ENCODE assay signal across 11 mouse cellular contexts in genomic region chr10:86139061-86139681, GRCm38 (mm10).
DNase-seq lines count a peak whose midpoint lies in the region; ATAC-seq lines count a peak whose summit lies in the region.
"Had no signal": no experiment of that assay in that cellular context is flagged by ENCODE, and none has a peak within 500 bp of the region (broad histone marks: within the 10 kb centered on the region; RNA-seq: fewer than 3 reads in every experiment).

No protein-coding gene starts in this region.

- H3K36me3 ChIP-seq in lung, embryonic 16.5 days (ENCODE audit: control insufficient read depth, insufficient read depth, low read length), result no peaks in the 10 kb centered on the region
- H3K36me3 ChIP-seq: forebrain, embryonic 12.5 days; hindbrain, embryonic 13.5 days had no signal

- H3K4me3 ChIP-seq in brown adipose tissue, adult 24 weeks (ENCODE audit: insufficient read depth, low read depth, low read length), result no peak overlapping the region
- H3K4me3 ChIP-seq in lung, embryonic 16.5 days (ENCODE audit: low read length), result no peak overlapping the region
- H3K4me3 ChIP-seq: forebrain, embryonic 12.5 days; hindbrain, embryonic 13.5 days had no signal

- peak overlapping the region; percentile 90 for H3K27ac ChIP-seq in brown adipose tissue, adult 24 weeks (replicated peaks; ENCODE audit: low read depth, low read length)
- peak overlapping the region; percentile 7; the same call in 1 of the 2 replicates for H3K27ac ChIP-seq in lung, embryonic 16.5 days (ENCODE audit: low read length)
- H3K27ac ChIP-seq: forebrain, embryonic 12.5 days; hindbrain, embryonic 13.5 days had no signal

- peak; percentile 61 for ATAC-seq in lung, embryonic 16.5 days (ENCODE audit: low read depth)

- no peak overlapping the region for H3K9ac ChIP-seq in lung, embryonic 16.5 days (ENCODE audit: low read length)
- H3K9ac ChIP-seq: forebrain, embryonic 12.5 days; hindbrain, embryonic 13.5 days had no signal

- H3K9me3 ChIP-seq in lung, embryonic 16.5 days (ENCODE audit: control insufficient read depth, low read length), result no peaks in the 10 kb centered on the region
- H3K9me3 ChIP-seq: forebrain, embryonic 12.5 days; hindbrain, embryonic 13.5 days had no signal

- H3K4me1 ChIP-seq in brown adipose tissue, adult 24 weeks (ENCODE audit: control insufficient read depth, insufficient read depth, insufficient read length, low read length), result peaks cover 6% of the 10 kb centered on the region; the same call in 1 of the 2 replicates
- H3K4me1 ChIP-seq in lung, embryonic 16.5 days (replicated peaks; ENCODE audit: control insufficient read depth, insufficient read depth, low read length), result peaks cover 21% of the 10 kb centered on the region
- H3K4me1 ChIP-seq: forebrain, embryonic 12.5 days; hindbrain, embryonic 13.5 days had no signal

- peak; percentile 60 for DNase-seq in adrenal gland, adult 2 months
- DNase-seq in adrenal gland, postnatal 25 days, result no peak
- DNase-seq in heart, postnatal 36 days, result peak; percentile 37 to 47
- DNase-seq in layer of hippocampus, postnatal 36 days, result no peak
- no peak for DNase-seq in cerebellum, postnatal 36 days
- DNase-seq in gastrocnemius, postnatal 36 days, result no peak
- DNase-seq: cerebellum, postnatal 14 days had no signal

- H3K4me2 ChIP-seq in lung, embryonic 16.5 days (ENCODE audit: low read depth, low read length), result no peak overlapping the region
- H3K4me2 ChIP-seq: forebrain, embryonic 12.5 days; hindbrain, embryonic 13.5 days had no signal

- 41% methylated on average over 8 of the region's 8 CpGs for WGBS in lung, embryonic 16.5 days

- H3K27me3 ChIP-seq in lung, embryonic 16.5 days (ENCODE audit: control insufficient read depth, insufficient read depth, low read depth, low read length), result no peaks in the 10 kb centered on the region
- H3K27me3 ChIP-seq: forebrain, embryonic 12.5 days; hindbrain, embryonic 13.5 days had no signal

- intact Hi-C loops in heart, postnatal 36 days (cut with DNase I), result loop anchor here (5.0 kb wide), 2 partner anchors 67 to 133 kb away; no protein-coding TSS in a partner anchor
- intact Hi-C loops in gastrocnemius, postnatal 36 days (cut with DNase I), result no loop called here

Comparison
In these comparisons a context has a peak if more than half of its experiments do, and no peak if none do; other contexts are left out.
1. DNase-seq: peak in adrenal gland, adult 2 months (single experiment) and heart, postnatal 36 days (2 of 2); none in adrenal gland, postnatal 25 days (single experiment), layer of hippocampus, postnatal 36 days (0 of 2), cerebellum, postnatal 36 days (0 of 2) and gastrocnemius, postnatal 36 days (0 of 2).